Mouse (Mus musculus) regulatory T cell (primary cell): ENCODE measurements around the gene Gm4307.
"Not testable (repeated sequence)": the region's sequence is repeated elsewhere in the genome, so short reads cannot be mapped to it uniquely, and the experiment has no call there.

Experiments used
- in situ Hi-C: fragments of 300-600 bp; cut with MboI, MseI; formaldehyde crosslinking; loops from one replicate; pipeline ENCODE4 v1.15.1; 2025; ENCODE audit warnings: high pct_unique_total_duplicates

Gm4307 gene

DNA sequence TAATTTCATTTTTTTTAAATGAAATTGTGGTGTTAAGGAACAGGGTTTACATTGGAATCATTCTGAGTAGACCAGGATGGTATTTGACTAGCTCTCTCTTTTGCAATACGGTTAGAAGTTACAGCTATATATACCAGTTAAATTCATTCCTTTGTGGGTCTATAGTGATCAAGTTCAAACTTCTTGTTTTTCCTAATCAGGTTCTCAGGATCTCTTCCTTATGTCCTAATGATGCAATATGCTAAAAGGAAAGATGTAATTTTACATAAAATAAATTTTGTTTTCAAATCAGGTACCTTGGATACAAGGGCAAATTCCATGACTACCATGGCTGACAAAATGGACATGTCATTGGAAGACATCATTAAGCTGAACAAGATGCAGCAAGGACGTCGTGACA is at the start of gene Gm4307:
TSS of gene Gm4307 (plus strand) at position 301 of the 400 bp plus-strand sequence.
- in situ Hi-C loops, result not testable (repeated sequence)

- in situ Hi-C loops, result not testable (repeated sequence)
These were observed 25.8 kb upstream of the Gm4307 start, which contains the start of gene Gm4301 for GRCm38 (mm10) chr10:100335376-100335775. Gene Gm4301 (plus strand): TSS chr10:100335676.

DNA sequence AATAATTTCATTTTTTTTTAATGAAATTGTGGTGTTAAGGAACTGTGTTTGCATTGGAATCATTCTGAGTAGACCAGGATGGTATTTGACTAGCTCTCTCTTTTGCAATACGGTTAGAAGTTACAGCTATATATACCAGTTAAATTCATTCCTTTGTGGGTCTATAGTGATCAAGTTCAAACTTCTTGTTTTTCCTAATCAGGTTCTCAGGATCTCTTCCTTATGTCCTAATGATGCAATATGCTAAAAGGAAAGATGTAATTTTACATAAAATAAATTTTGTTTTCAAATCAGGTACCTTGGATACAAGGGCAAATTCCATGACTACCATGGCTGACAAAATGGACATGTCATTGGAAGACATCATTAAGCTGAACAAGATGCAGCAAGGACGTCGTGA is 20.6 kb upstream of the Gm4307 start, which contains the start of gene Gm4302:
TSS of gene Gm4302 (plus strand) at position 301 of the 400 bp plus-strand sequence.
- in situ Hi-C loops, result not testable (repeated sequence)

DNA sequence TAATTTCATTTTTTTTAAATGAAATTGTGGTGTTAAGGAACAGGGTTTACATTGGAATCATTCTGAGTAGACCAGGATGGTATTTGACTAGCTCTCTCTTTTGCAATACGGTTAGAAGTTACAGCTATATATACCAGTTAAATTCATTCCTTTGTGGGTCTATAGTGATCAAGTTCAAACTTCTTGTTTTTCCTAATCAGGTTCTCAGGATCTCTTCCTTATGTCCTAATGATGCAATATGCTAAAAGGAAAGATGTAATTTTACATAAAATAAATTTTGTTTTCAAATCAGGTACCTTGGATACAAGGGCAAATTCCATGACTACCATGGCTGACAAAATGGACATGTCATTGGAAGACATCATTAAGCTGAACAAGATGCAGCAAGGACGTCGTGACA is 15.5 kb upstream of the Gm4307 start, which contains the start of gene Gm4303:
TSS of gene Gm4303 (plus strand) at position 301 of the 400 bp plus-strand sequence.
- in situ Hi-C loops, result not testable (repeated sequence)

DNA sequence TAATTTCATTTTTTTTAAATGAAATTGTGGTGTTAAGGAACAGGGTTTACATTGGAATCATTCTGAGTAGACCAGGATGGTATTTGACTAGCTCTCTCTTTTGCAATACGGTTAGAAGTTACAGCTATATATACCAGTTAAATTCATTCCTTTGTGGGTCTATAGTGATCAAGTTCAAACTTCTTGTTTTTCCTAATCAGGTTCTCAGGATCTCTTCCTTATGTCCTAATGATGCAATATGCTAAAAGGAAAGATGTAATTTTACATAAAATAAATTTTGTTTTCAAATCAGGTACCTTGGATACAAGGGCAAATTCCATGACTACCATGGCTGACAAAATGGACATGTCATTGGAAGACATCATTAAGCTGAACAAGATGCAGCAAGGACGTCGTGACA is 10.3 kb upstream of the Gm4307 start, which contains the start of gene Gm4305:
TSS of gene Gm4305 (plus strand) at position 301 of the 400 bp plus-strand sequence.
- in situ Hi-C loops, result not testable (repeated sequence)

GRCm38 (mm10) chr10:100356841-100357240 is 4.3 kb upstream of the Gm4307 start:
- in situ Hi-C loops, result loop anchor here (5.0 kb wide), 1 partner anchor 35 kb away; no protein-coding TSS in a partner anchor

DNA sequence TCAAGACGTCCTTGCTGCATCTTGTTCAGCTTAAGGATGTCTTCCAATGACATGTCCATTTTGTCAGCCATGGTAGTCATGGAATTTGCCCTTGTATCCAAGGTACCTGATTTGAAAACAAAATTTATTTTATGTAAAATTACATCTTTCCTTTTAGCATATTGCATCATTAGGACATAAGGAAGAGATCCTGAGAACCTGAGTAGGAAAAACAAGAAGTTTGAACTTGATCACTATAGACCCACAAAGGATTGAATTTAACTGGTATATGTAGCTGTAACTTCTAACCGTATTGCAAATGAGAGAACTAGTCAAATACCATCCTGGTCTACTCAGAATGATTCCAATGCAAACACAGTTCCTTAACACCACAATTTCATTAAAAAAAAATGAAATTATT is 21.3 kb downstream of the Gm4307 start, which contains the start of gene Gm4312:
TSS of gene Gm4312 (minus strand) at position 101 of the 400 bp plus-strand sequence.
- in situ Hi-C loops, result not testable (repeated sequence)

GRCm38 (mm10) chr10:100402301-100402700 is 41.2 kb downstream of the Gm4307 start:
- in situ Hi-C loops, result not testable (repeated sequence)
